8 mouse cellular contexts compared by ENCODE assay signal in the genomic region with DNA sequence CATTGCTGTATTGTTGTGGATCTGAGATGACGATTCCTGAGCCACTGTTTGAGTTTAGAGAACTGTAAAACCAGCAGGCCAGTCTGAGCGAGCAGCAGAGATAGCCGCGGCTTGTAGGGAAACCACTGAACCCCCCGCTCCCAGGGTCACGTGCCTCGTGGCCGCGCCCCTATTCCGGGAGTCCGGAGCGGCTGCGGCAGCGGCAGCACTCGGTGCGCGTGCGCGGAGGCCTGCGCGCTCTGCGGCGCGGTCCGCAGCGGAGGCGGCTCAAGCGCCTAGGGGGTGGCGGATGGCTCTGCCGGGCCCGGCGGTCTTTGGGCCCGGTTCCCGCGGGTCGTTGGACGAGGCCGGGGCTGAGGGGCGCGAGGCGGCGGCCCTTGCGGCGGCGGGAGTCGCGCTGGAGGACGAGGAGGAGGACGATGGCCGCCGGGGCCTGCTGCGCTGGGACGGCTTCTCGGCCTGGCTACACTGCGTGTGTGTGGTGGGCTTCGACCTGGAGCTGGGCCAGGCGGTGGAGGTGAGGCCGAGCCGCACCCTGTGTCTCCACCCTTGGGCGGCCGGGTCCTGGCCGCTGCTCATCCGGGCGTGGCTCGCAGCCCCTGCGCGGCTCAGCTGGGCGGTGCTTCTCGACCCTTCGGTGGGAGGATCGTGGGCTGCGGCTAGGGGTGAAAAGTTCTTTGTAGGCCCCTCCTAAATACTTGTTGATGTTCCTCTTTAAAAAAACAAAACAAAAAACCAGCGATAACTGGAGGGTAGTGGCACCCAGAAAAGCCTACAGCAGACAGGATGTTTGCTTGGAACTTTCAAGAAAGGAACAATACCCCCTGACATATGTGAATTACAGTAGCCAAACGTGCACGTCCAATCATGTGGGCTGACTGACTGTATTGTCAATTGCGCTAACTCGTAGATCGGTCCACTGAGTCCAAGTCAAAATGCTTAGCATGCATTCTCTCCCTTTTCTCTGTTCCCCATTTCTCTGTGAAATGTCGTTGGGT. TPM values are rescaled to one million over a fixed set of nuclear protein-coding genes. Genes with fewer than 3 reads are reported as not detected.
DNase-seq lines count a peak whose midpoint lies in the region; ATAC-seq lines count a peak whose summit lies in the region.

No protein-coding gene starts in this region.

- H3K27ac ChIP-seq in hindbrain, embryonic 12.5 days: peak overlapping the region; percentile 96

- peaks cover 5% of the 10 kb centered on the region; the same call in 1 of the 2 replicates for H3K36me3 ChIP-seq in hindbrain, embryonic 12.5 days

- H3K9me3 ChIP-seq in hindbrain, embryonic 12.5 days (replicated peaks): no peaks in the 10 kb centered on the region

- H3K4me1 ChIP-seq in hindbrain, embryonic 12.5 days: peaks cover 14% of the 10 kb centered on the region

- peak; percentile 92 for DNase-seq in MN1 (ENCODE audit: low spot score)
- DNase-seq in cerebellum, adult 9-10 months: peak; percentile 86
- DNase-seq in frontal cortex, adult 2 months (ENCODE audit: extremely low spot score in 1 of 2, low spot score in 1 of 2): peak; percentile 65 to 84
- peak; percentile 73 to 84 for DNase-seq in layer of hippocampus, postnatal 14 days (ENCODE audit: low spot score in 2 of 2)
- peak; percentile 89 for DNase-seq in lung, postnatal 14 days
- peak; percentile 70 for DNase-seq in retina, adult 2 months (ENCODE audit: low read depth, low spot score)
- peak; percentile 85 to 89 for DNase-seq in thymus, postnatal 36 days

- peak overlapping the region; percentile 76 for H3K4me2 ChIP-seq in hindbrain, embryonic 12.5 days (replicated peaks)

- no peaks in the 10 kb centered on the region for H3K27me3 ChIP-seq in hindbrain, embryonic 12.5 days

- under 1% methylated on average over 79 of the region's 79 CpGs for WGBS in hindbrain, embryonic 12.5 days

- peak; percentile 97 for ATAC-seq in hindbrain, embryonic 12.5 days (ENCODE audit: low FRiP score)

- H3K4me3 ChIP-seq in hindbrain, embryonic 12.5 days: peak overlapping the region; percentile 95

- H3K9ac ChIP-seq in hindbrain, embryonic 12.5 days: peak overlapping the region; percentile 98

RNA-seq across cellular contexts. Expression of a gene that starts 6.0 kb away (rescaled TPM):
- polyA plus RNA-seq in frontal cortex, adult 2 months (2012; rRNA removed): 21.9 and 23.9 TPM in 2 replicates
- polyA plus RNA-seq in hindbrain, embryonic 12.5 days (2016; fragmentation: Nextera tagmentation; extraction: Ambion mirVana): 28.9 and 32.7 TPM in 2 replicates
- total RNA-seq in layer of hippocampus, postnatal 14 days (2021): 10 to 100 TPM; 26.9 to 27.0 TPM

RNA-seq across cellular contexts. Expression of a gene that starts 44.9 kb away (rescaled TPM):
- 54.9 and 58.4 TPM in 2 replicates for polyA plus RNA-seq in frontal cortex, adult 2 months (2012; rRNA removed)
- 24.9 and 25.5 TPM in 2 replicates for polyA plus RNA-seq in hindbrain, embryonic 12.5 days (2016; fragmentation: Nextera tagmentation; extraction: Ambion mirVana)
- 10 to 100 TPM; 90.9 to 99.4 TPM for total RNA-seq in layer of hippocampus, postnatal 14 days (2021)

RNA-seq across cellular contexts. Expression of a gene that starts 58.2 kb away (rescaled TPM):
- polyA plus RNA-seq in frontal cortex, adult 2 months (2012; rRNA removed): 107 and 111 TPM in 2 replicates
- 556 and 628 TPM in 2 replicates for polyA plus RNA-seq in hindbrain, embryonic 12.5 days (2016; fragmentation: Nextera tagmentation; extraction: Ambion mirVana)
- total RNA-seq in layer of hippocampus, postnatal 14 days (2021): 100 to 1,000 TPM; 145 to 150 TPM

Comparison
In these comparisons a context has a peak if more than half of its experiments do, and no peak if none do; other contexts are left out.
1. Peak in every context shown above with its lines: DNase-seq, ATAC-seq, H3K4me3 ChIP-seq and H3K27ac ChIP-seq.